Mouse (Mus musculus): ENCODE data around the gene Dbi. TPM values are rescaled to one million over a fixed set of nuclear protein-coding genes. Genes with fewer than 3 reads are reported as not detected.
A peak's percentile ranks its signal among the peaks of the same experiment; 100 is the strongest.

The Dbi gene
- total RNA-seq, 4 experiments from 2014 or later: 117 to 144 (median 142) TPM

DNA sequence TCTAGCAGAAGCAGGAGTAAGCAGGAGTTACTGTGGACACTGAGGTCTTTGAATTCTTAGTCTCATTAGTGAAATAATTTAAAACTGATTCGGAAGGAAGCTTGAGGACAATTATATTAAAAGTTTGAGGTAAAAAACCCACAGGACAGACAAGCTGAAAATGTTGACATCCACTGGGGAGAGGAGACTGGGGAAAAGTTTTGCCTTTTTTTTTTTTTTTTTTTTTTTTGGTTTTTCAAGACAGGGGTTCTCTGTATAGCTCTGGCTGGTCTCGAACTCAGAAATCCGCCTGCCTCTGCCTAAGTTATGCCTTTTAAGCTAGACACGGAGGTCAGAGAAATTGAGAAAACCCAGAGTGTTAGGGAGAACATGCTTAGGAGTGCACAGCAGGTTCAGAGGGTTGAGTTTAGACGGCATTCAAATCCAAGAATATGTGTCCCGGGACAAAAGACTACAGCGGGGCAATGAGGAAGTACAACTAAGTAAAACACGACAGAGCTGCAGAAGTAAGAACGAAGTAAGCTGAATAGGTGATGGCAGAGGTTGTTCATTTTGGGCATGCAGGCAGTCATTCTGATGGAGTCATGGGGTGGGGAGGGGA lies 1.2 kb upstream of the Dbi start:
- DNase-seq (ENCODE audit: low spot score in 2 of 2): no peak

DNA sequence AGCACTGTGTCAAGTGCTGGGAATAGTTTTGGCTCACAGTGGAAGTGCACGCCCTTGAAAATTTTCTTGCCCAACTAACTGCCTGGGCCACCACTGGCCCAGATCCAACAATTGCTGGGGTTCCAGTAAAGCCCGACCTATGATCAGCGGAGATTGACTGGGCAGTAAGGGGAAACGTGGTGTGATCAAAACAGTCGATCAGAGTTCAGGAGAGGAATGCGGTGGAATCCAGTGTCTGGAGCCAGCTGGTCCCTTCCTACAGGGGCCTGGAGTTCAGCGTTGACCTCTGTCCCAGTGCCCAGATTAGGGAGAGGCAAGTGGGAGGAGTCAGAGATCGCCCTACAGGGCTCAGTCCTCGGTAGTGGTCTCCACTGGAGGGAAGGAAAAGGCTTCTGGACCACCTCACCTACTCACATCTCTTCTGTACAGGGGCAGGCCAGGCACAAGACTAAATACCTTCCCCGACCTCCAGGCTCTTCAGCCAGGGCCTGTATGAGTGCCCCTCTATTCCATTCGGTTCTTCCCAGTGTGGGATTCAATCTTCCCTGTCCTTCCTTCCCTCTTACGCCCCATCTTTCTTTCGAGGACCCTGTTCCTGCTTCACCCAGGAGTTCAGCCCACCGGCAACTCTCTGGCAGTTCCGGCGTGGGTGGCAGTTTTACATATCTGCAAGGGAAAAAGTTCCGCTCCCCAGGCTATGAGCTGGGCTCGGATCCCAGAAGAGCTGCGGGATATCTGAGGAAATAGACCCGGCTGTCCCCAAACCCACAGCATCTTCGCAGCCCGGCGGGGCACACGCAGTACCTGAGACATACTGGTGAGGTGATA lies 523 bp downstream of the Dbi start:
- peak; percentile 22 to 42 for DNase-seq (ENCODE audit: low spot score in 2 of 2)

DNA sequence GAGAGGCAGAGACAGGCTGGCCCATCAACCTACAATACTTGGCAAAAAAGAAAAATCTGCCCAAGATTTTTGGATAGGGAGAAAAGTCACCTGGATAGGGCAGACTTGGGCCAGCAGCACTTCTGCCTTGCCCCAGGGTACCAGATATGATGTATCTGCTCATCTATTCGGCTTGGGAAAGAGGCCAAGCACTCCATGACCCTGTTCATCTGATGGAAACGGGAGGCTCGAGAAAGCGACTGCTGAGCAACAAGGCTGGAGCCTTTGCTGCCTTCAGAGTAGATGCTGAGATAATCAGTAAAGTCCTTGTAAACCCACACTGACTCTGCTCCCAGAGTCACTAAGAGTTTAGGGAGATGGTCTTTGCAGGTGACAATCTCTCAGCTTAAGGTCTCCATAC lies 1.5 kb downstream of the Dbi start:
- DNase-seq (ENCODE audit: low spot score in 2 of 2): no peak

GRCm38 (mm10) chr1:120118854-120119253 lies 2.0 kb downstream of the Dbi start:
- DNase-seq (ENCODE audit: low spot score in 2 of 2): no peak

GRCm38 (mm10) chr1:120116106-120116505 lies 4.8 kb downstream of the Dbi start:
- DNase-seq (ENCODE audit: low spot score in 2 of 2): peak in 1 of 2 experiments; percentile 31

GRCm38 (mm10) chr1:120115671-120116081 lies 5.2 kb downstream of the Dbi start:
- DNase-seq (ENCODE audit: low spot score in 2 of 2): peak in 1 of 2 experiments; percentile 57

GRCm38 (mm10) chr1:120112251-120113187 lies 8.4 kb downstream of the Dbi start:
- DNase-seq (ENCODE audit: low spot score in 2 of 2): no peak

DNA sequence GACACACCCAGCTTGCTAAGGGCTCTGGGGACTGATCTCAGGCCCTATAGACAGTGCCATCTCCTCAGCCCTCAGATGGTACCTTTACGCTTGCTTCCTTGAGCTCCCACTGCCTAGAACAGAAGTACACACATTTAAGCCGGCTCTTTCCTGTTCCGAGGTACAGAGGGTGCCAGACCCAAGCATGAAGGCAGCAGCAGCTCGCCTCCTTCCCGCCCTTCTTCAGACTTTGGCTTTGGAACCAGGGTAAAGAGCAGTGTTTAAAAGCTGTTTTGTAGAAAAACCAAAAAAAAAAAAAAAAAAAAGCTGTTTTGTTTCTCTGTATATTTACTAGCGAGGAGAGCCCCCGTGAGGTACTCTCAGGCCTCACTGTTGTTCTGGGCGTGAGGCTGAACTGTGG lies 9.1 kb downstream of the Dbi start:
- DNase-seq (ENCODE audit: low spot score in 2 of 2): no peak

DNA sequence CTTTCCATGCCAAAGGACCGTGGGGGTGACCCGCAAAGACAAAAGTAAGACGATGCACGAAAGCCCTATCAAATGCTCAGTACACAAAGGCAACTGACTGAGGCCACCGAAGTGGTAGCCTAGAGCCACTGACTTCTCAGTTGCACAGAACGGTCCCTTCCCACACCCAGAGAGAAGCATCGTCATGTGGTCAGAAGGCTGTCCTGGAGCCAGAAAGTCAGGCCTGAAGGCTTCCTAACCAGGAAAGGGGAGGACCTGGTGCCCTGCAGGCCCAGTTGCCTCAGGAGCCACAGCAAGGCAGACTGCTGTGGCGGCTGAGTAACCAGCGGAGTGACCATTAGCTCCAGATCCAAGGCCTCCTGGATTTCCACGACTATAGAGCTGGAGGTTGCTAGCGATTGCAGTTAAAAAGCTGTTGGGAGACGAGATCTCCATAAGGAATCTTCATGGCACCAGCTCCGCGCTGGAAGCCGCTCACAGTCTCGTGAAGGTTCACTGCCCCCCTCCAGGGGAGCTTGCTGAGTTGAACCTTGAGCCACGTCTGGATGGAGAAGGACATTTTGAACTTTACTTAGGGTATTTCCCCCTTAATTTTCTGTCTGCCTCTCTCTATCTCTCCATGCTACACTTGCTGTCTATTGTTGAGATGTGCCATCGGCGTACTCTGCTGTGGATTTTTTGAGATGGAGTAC lies 11.0 kb downstream of the Dbi start:
- DNase-seq (ENCODE audit: low spot score in 2 of 2): no peak

- no peak for DNase-seq (ENCODE audit: low spot score in 2 of 2)
These were observed 15.3 kb downstream of the Dbi start for GRCm38 (mm10) chr1:120105556-120105959.

- no peak for DNase-seq (ENCODE audit: low spot score in 2 of 2)
These were observed 19.7 kb downstream of the Dbi start for GRCm38 (mm10) chr1:120101227-120101609.

DNA sequence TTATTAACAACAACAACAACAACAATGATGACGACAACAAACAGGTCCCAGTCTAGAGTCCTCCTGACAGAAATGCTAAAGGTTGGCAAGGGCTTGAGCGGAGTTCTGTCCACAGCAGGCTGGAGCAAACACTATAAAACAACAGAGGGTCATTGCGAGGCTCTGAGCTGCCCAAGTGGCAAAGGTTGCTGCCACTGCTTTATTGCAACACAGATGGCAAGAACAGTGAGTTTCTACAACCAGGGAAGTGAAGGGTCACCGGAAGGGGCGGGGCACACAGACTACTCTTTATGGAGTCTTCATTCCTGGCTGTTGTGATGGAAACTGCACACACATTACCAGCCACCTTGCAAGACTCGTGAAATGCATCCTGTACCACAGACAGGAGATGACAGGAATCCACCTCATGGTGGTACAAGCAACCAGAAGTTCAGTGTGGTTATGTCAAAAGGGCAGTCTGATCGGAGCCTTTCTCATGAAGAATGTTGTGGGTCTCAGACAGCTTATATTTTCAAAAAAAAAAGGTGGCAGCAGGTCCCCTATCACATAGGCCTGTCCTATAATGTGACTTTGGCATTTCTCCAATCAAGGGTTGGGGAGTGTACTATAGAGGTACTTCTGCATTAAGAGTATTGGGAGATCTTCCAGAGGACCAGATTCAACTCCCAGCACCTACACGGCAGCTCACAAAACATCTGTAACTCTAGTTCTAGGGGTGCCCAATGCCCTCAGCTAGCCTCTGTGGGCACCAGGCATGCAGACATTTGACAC lies 20.2 kb downstream of the Dbi start:
- DNase-seq (ENCODE audit: low spot score in 2 of 2): no peak

GRCm38 (mm10) chr1:120099483-120099882 lies 21.4 kb downstream of the Dbi start:
- no peak for DNase-seq (ENCODE audit: low spot score in 2 of 2)

DNA sequence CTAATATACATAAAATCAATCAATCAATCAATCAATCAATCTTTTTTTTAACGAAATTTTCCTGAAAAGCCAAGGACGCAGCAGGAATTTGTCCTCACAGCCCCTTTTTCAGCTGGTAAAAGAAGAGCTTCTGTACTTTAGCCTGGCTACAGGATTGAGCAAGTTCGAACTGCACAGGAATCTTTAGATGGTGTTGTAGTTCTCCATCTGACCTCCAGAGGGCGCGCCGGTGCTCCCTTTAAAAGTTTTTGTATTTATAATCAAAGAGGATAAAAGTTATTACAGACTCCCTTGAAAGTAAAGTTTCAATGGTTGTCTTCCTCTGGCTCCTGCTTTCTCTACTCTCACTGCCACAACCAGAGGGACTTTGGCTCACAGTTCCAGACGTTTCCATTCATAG lies 22.6 kb downstream of the Dbi start:
- peak; percentile 32 to 44 for DNase-seq (ENCODE audit: low spot score in 2 of 2)

- DNase-seq (ENCODE audit: low spot score in 2 of 2): no peak
These were observed 26.0 kb downstream of the Dbi start for GRCm38 (mm10) chr1:120094920-120095319.

GRCm38 (mm10) chr1:120093482-120094134 lies 27.3 kb downstream of the Dbi start:
- DNase-seq (ENCODE audit: low spot score in 2 of 2): peak; percentile 70 to 76

- DNase-seq (ENCODE audit: low spot score in 2 of 2): peak in 1 of 2 experiments; percentile 12
These were observed 29.9 kb downstream of the Dbi start for GRCm38 (mm10) chr1:120090880-120091570.

GRCm38 (mm10) chr1:120089180-120089579 lies 31.7 kb downstream of the Dbi start:
- DNase-seq (ENCODE audit: low spot score in 2 of 2): no peak

GRCm38 (mm10) chr1:120086644-120087043 lies 34.2 kb downstream of the Dbi start:
- DNase-seq (ENCODE audit: low spot score in 2 of 2): no peak

Measured in gastrocnemius, adult 8-10 months (tissue).